Mouse (Mus musculus): Measurements from ENCODE around the gene Gpr176. TPM values are rescaled to one million over a fixed set of nuclear protein-coding genes. Genes with fewer than 3 reads are reported as not detected.
"Not testable (repeated sequence)": the region's sequence is repeated elsewhere in the genome, so short reads cannot be mapped to it uniquely, and the experiment has no call there.

Gpr176 gene
- total and polyA plus RNA-seq, 3 experiments = not detected

- Histone ChIP-seq H3K27me3 (ENCODE audit: control insufficient read depth in 1 of 2, insufficient read depth in 2 of 2, low read length in 2 of 2) (no peaks in the 10 kb centered on the region; a peak in 2 of 4 replicates), H3K9me3 (replicated peaks; ENCODE audit: insufficient read depth, low read length) (no peaks in the 10 kb centered on the region), H3K4me1 (ENCODE audit: control insufficient read depth in 1 of 2, insufficient read depth in 2 of 2, low read length in 2 of 2) (no peaks in the 10 kb centered on the region), H3K4me3 (ENCODE audit: control insufficient read depth in 1 of 2, insufficient read depth in 1 of 2, low read depth in 2 of 2, low read length in 2 of 2) (no peak overlapping the region), H3K79me2 (ENCODE audit: control insufficient read depth, insufficient read depth, low read length, poor library complexity) (no peaks in the 10 kb centered on the region), H3K9ac (ENCODE audit: control insufficient read depth, low read depth, low read length, poor library complexity, severe bottlenecking) (no peak overlapping the region), H3K27ac (ENCODE audit: control insufficient read depth, low read depth, low read length) (no peak overlapping the region), H3K36me3 (ENCODE audit: control insufficient read depth in 1 of 2, insufficient read depth in 2 of 2, low read length in 2 of 2) (no peaks in the 10 kb centered on the region)
- no peak for DNase-seq (ENCODE audit: low read depth, low spot score)
- TF ChIP-seq ETS1 (IDR thresholded peaks at IDR 0.05; ENCODE audit: low read depth, low read length) = no peak
- TF ChIP-seq CHD2 (IDR thresholded peaks at IDR 0.05; ENCODE audit: low read length) = no peak
- no peak for TF ChIP-seq RCOR1 (IDR thresholded peaks at IDR 0.05; ENCODE audit: low read depth, low read length)
- TF ChIP-seq POLR2AphosphoS5 (IDR thresholded peaks at IDR 0.05; ENCODE audit: borderline replicate concordance, low read depth, low read length) = no peak
- no peak for TF ChIP-seq USF1 (IDR thresholded peaks at IDR 0.05; ENCODE audit: low read depth, low read length)
- no peak for TF ChIP-seq E2F4 (IDR thresholded peaks at IDR 0.05; ENCODE audit: borderline replicate concordance, low read depth, low read length)
- no peak for TF ChIP-seq MAZ (IDR thresholded peaks at IDR 0.05; ENCODE audit: low read depth, low read length)
- TF ChIP-seq CTCF (IDR thresholded peaks at IDR 0.05 in 2 of 3, conservative IDR thresholded peaks at IDR 0.05 in 1 of 3; ENCODE audit: control insufficient read depth in 1 of 3, insufficient read depth in 1 of 3, low read depth in 2 of 3, low read length in 3 of 3, poor library complexity in 1 of 3, severe bottlenecking in 1 of 3) = no peak
- no peak for TF ChIP-seq CHD1 (IDR thresholded peaks at IDR 0.05; ENCODE audit: low read depth, low read length)
- TF ChIP-seq NRF1 (IDR thresholded peaks at IDR 0.05; ENCODE audit: insufficient read depth, low read depth, low read length, poor library complexity, severe bottlenecking) = no peak
- TF ChIP-seq RAD21 (IDR thresholded peaks at IDR 0.05; ENCODE audit: low read depth, low read length) = no peak
- TF ChIP-seq ZC3H11A (IDR thresholded peaks at IDR 0.05; ENCODE audit: low read depth, low read length) = no peak
- TF ChIP-seq ZMIZ1 (IDR thresholded peaks at IDR 0.05; ENCODE audit: low read depth, low read length) = no peak
- TF ChIP-seq MXI1 (IDR thresholded peaks at IDR 0.05; ENCODE audit: low read depth, low read length) = no peak
- TF ChIP-seq MAX (IDR thresholded peaks at IDR 0.05; ENCODE audit: low read length) = no peak
- TF ChIP-seq GATA1 (IDR thresholded peaks at IDR 0.05; ENCODE audit: low read depth, low read length) = no peak
- TF ChIP-seq EP300 (IDR thresholded peaks at IDR 0.05; ENCODE audit: low read depth in 1 of 2, low read length in 2 of 2) = no peak
- no peak for TF ChIP-seq SIN3A (IDR thresholded peaks at IDR 0.05; ENCODE audit: low read length)
- TF ChIP-seq GABPA (IDR thresholded peaks at IDR 0.05; ENCODE audit: low read depth, low read length) = no peak
Measured at GRCm38 (mm10) chr2:118293583-118293982, 79.6 kb downstream of the Gpr176 start.

DNA sequence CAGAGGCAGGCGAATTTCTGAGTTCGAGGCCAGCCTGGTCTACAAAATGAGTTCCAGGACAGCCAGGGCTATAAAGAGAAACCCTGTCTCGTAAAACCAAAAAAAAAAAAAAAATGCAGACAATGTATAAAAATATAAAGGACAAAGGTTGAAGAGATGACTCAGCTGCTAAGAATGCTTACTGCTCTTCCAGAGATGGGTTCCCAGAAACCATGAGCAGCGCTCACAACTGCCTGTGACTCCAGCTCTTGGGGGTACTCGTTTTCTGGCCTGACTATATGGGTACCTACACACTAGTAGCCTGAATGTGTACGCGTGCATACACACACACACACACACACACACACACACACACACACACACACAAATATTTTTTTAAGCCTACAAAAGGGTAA, 84.2 kb downstream of the Gpr176 start:
- not testable (repeated sequence) for H3K79me2 ChIP-seq (ENCODE audit: control insufficient read depth, insufficient read depth, low read length, poor library complexity)

More for the DNA sequence above, 84.2 kb downstream of the Gpr176 start:
- H3K27me3 ChIP-seq (ENCODE audit: control insufficient read depth in 1 of 2, insufficient read depth in 2 of 2, low read length in 2 of 2); DNase-seq (ENCODE audit: low read depth, low spot score); H3K4me1 ChIP-seq (ENCODE audit: control insufficient read depth in 1 of 2, insufficient read depth in 2 of 2, low read length in 2 of 2); H3K4me3 ChIP-seq (ENCODE audit: control insufficient read depth in 1 of 2, insufficient read depth in 1 of 2, low read depth in 2 of 2, low read length in 2 of 2); H3K36me3 ChIP-seq (ENCODE audit: control insufficient read depth in 1 of 2, insufficient read depth in 2 of 2, low read length in 2 of 2); H3K9me3 ChIP-seq (replicated peaks; ENCODE audit: insufficient read depth, low read length); H3K27ac ChIP-seq (ENCODE audit: control insufficient read depth, low read depth, low read length); H3K9ac ChIP-seq (ENCODE audit: control insufficient read depth, low read depth, low read length, poor library complexity, severe bottlenecking): not testable (repeated sequence)
